Mouse (Mus musculus) embryonic facial prominence, embryonic 12.5 days (tissue): ENCODE data around the gene Gm49358. TPM values are rescaled to one million over a fixed set of nuclear protein-coding genes. Genes with fewer than 3 reads are reported as not detected.

ENCODE experiments used
- polyA plus RNA-seq: library from polyadenylated mRNA; unstranded; fragments of >200 nt; fragmentation: Nextera tagmentation; extraction: Ambion mirVana; gene quantifications from 2 replicates; pipeline ENCODE4 v1.2.1, GENCODE M21; 2016

Gene Gm49358
- polyA plus RNA-seq, 1 experiment from 2014 or later, result not detected

Other genes starting within 250 kb of the Gm49358 start
- gene Hsp90b1, start 58.5 kb upstream of the Gm49358 start, polyA plus RNA-seq, result 615 and 661 TPM in 2 replicates
- gene Ttc41, start 58.2 kb upstream of the Gm49358 start, polyA plus RNA-seq, result 1.8 and 2.3 TPM in 2 replicates
- gene Nt5dc3, start 15.0 kb downstream of the Gm49358 start, polyA plus RNA-seq, result 1.4 and 1.5 TPM in 2 replicates
- gene Stab2, start 244.1 kb downstream of the Gm49358 start, polyA plus RNA-seq, result 0.11 and 0.27 TPM in 2 replicates